Mouse (Mus musculus) thymus, adult 2 months (tissue): Measurements from ENCODE around the gene BC049715. TPM values are rescaled to one million over a fixed set of nuclear protein-coding genes. Genes with fewer than 3 reads are reported as not detected.

Experiments
- DNase-seq: peaks from one replicate; pipeline ENCODE4 v3.0.0; 2021
- H3K27ac ChIP-seq: fragments of 200-500 bp; 2 replicates; pipeline ENCODE4 v1.5.1; 2012; ENCODE audit warnings: low read length, control low read depth; ENCODE audit not compliant: control insufficient read depth, insufficient read depth
- H3K27me3 ChIP-seq: fragments of 200-500 bp; 2 replicates; pipeline ENCODE4 v1.6.1; 2012; ENCODE audit warnings: mild to moderate bottlenecking, low read length, moderate library complexity, mixed read lengths; ENCODE audit not compliant: control insufficient read depth, insufficient read depth
- H3K36me3 ChIP-seq: fragments of 200-500 bp; 2 replicates; pipeline ENCODE4 v1.6.1; 2012; ENCODE audit warnings: mild to moderate bottlenecking, low read length, moderate library complexity; ENCODE audit not compliant: control insufficient read depth, insufficient read depth
- H3K4me1 ChIP-seq: fragments of 200-500 bp; replicated peaks from 2 replicates; pipeline ENCODE4 v1.6.1; 2012; ENCODE audit warnings: low read length; ENCODE audit not compliant: control insufficient read depth, insufficient read depth
- H3K4me3 ChIP-seq: fragments of 200-500 bp; 2 replicates; pipeline ENCODE4 v1.5.1; 2012; ENCODE audit warnings: mild to moderate bottlenecking, low read length, control low read depth, moderate library complexity; ENCODE audit not compliant: control insufficient read depth, insufficient read depth
- CTCF ChIP-seq: fragments of 200-500 bp; IDR thresholded peaks from 2 replicates; pipeline ENCODE4 v1.5.1; 2012; ENCODE audit warnings: mild to moderate bottlenecking, control low read depth, low read length, moderate library complexity, borderline replicate concordance; ENCODE audit not compliant: control insufficient read depth, poor library complexity, insufficient read depth; ENCODE audit errors: extremely low read depth
- POLR2A ChIP-seq: fragments of 200-500 bp; IDR thresholded peaks from 2 replicates; pipeline ENCODE4 v1.6.1; 2012; ENCODE audit warnings: mild to moderate bottlenecking, low read length, control low read depth, moderate library complexity; ENCODE audit not compliant: control insufficient read depth, poor library complexity, insufficient read depth; ENCODE audit errors: extremely low read depth
- WGBS: fragments of 180-500 bp; shearing (Covaris S2); methylation state at CpG from one replicate; pipeline ENCODE4 v1.1.7; 2018; 5-methylcytosine and 5-hydroxymethylcytosine counted together
- polyA plus RNA-seq: library from polyadenylated mRNA; depleted of rRNA; stranded (reverse); fragments of >200 nt; gene quantifications from 2 replicates; pipeline ENCODE4 v1.2.3, GENCODE M21; 2012

The BC049715 gene
- polyA plus RNA-seq, 1 experiment, result 0.86 TPM

GRCm38 (mm10) chr6:136848971-136849370, 21.5 kb downstream of the BC049715 start:
- Histone ChIP-seq H3K27ac (no peak overlapping the region), H3K4me1 (peaks cover 26% of the 10 kb centered on the region), H3K36me3 (no peaks in the 10 kb centered on the region), H3K27me3 (no peaks in the 10 kb centered on the region), H3K4me3 (no peak overlapping the region)
- 80% methylated on average over 5 of the region's 5 CpGs for WGBS
- DNase-seq, result no peak
- TF ChIP-seq POLR2A (no peak), CTCF (no peak)

- peaks cover 34% of the 10 kb centered on the region for H3K4me1 ChIP-seq
- no peaks in the 10 kb centered on the region for H3K36me3 ChIP-seq
- no peak overlapping the region for H3K27ac ChIP-seq
- WGBS, result 75% methylated on average over 6 of the region's 6 CpGs
- no peak for DNase-seq
- no peak for TF ChIP-seq CTCF
- TF ChIP-seq POLR2A, result no peak
- no peaks in the 10 kb centered on the region for H3K27me3 ChIP-seq
- H3K4me3 ChIP-seq, result no peak overlapping the region
Measured at GRCm38 (mm10) chr6:136850267-136850666, 22.8 kb downstream of the BC049715 start.

- H3K27me3 ChIP-seq, result no peaks in the 10 kb centered on the region
- H3K4me1 ChIP-seq, result peaks cover 48% of the 10 kb centered on the region
- WGBS, result 72% methylated on average over 4 of the region's 4 CpGs
- no peak for TF ChIP-seq CTCF
- no peak for TF ChIP-seq POLR2A
- H3K4me3 ChIP-seq, result no peak overlapping the region
- H3K27ac ChIP-seq, result peak overlapping the region; percentile 54
- H3K36me3 ChIP-seq, result no peaks in the 10 kb centered on the region
- DNase-seq, result no peak
Measured at GRCm38 (mm10) chr6:136852348-136852747, 24.9 kb downstream of the BC049715 start.

- WGBS, result 28% methylated on average over 3 of the region's 3 CpGs
- DNase-seq, result peak; percentile 42
- H3K27me3 ChIP-seq, result no peaks in the 10 kb centered on the region
- H3K4me1 ChIP-seq, result peaks cover 52% of the 10 kb centered on the region
- no peak for TF ChIP-seq CTCF
- no peak for TF ChIP-seq POLR2A
- no peak overlapping the region for H3K4me3 ChIP-seq
- H3K27ac ChIP-seq, result peak overlapping the region; percentile 54
- H3K36me3 ChIP-seq, result no peaks in the 10 kb centered on the region
Measured at GRCm38 (mm10) chr6:136852762-136853161, 25.3 kb downstream of the BC049715 start.

- peak overlapping the region; percentile 28 for H3K4me3 ChIP-seq
Measured at GRCm38 (mm10) chr6:136854361-136854781, 26.9 kb downstream of the BC049715 start.

GRCm38 (mm10) chr6:136855183-136855582, 27.8 kb downstream of the BC049715 start:
- Histone ChIP-seq H3K4me3 (no peak overlapping the region), H3K27ac (peak overlapping the region; percentile 100)

More at GRCm38 (mm10) chr6:136854361-136854781, 26.9 kb downstream of the BC049715 start:
- no peaks in the 10 kb centered on the region for H3K36me3 ChIP-seq
- no peaks in the 10 kb centered on the region for H3K27me3 ChIP-seq
- H3K27ac ChIP-seq, result peak overlapping the region; percentile 100
- peak; percentile 69 for DNase-seq
- 7% methylated on average over 11 of the region's 11 CpGs for WGBS
- TF ChIP-seq CTCF (no peak), POLR2A (peak; percentile 39; the same call in 1 of the 2 replicates)
- H3K4me1 ChIP-seq, result peaks cover 53% of the 10 kb centered on the region

More at GRCm38 (mm10) chr6:136855183-136855582, 27.8 kb downstream of the BC049715 start:
- Histone ChIP-seq H3K27me3 (no peaks in the 10 kb centered on the region), H3K4me1 (peaks cover 49% of the 10 kb centered on the region), H3K36me3 (no peaks in the 10 kb centered on the region)
- no peak for TF ChIP-seq POLR2A
- no peak for TF ChIP-seq CTCF
- 50% methylated on average over 2 of the region's 2 CpGs for WGBS
- no peak for DNase-seq
